Mouse (Mus musculus) thymus, adult 2 months (tissue): Measurements from ENCODE around the gene Rell1. TPM values are rescaled to one million over a fixed set of nuclear protein-coding genes. Genes with fewer than 3 reads are reported as not detected.

ENCODE experiments used
- DNase-seq: peaks from one replicate; pipeline ENCODE4 v3.0.0; 2021
- H3K27ac ChIP-seq: fragments of 200-500 bp; 2 replicates; pipeline ENCODE4 v1.5.1; 2012; ENCODE audit warnings: low read length, control low read depth; ENCODE audit not compliant: control insufficient read depth, insufficient read depth
- H3K27me3 ChIP-seq: fragments of 200-500 bp; 2 replicates; pipeline ENCODE4 v1.6.1; 2012; ENCODE audit warnings: mild to moderate bottlenecking, low read length, moderate library complexity, mixed read lengths; ENCODE audit not compliant: control insufficient read depth, insufficient read depth
- H3K36me3 ChIP-seq: fragments of 200-500 bp; 2 replicates; pipeline ENCODE4 v1.6.1; 2012; ENCODE audit warnings: mild to moderate bottlenecking, low read length, moderate library complexity; ENCODE audit not compliant: control insufficient read depth, insufficient read depth
- H3K4me1 ChIP-seq: fragments of 200-500 bp; replicated peaks from 2 replicates; pipeline ENCODE4 v1.6.1; 2012; ENCODE audit warnings: low read length; ENCODE audit not compliant: control insufficient read depth, insufficient read depth
- H3K4me3 ChIP-seq: fragments of 200-500 bp; 2 replicates; pipeline ENCODE4 v1.5.1; 2012; ENCODE audit warnings: mild to moderate bottlenecking, low read length, control low read depth, moderate library complexity; ENCODE audit not compliant: control insufficient read depth, insufficient read depth
- CTCF ChIP-seq: fragments of 200-500 bp; IDR thresholded peaks from 2 replicates; pipeline ENCODE4 v1.5.1; 2012; ENCODE audit warnings: mild to moderate bottlenecking, control low read depth, low read length, moderate library complexity, borderline replicate concordance; ENCODE audit not compliant: control insufficient read depth, poor library complexity, insufficient read depth; ENCODE audit errors: extremely low read depth
- POLR2A ChIP-seq: fragments of 200-500 bp; IDR thresholded peaks from 2 replicates; pipeline ENCODE4 v1.6.1; 2012; ENCODE audit warnings: mild to moderate bottlenecking, low read length, control low read depth, moderate library complexity; ENCODE audit not compliant: control insufficient read depth, poor library complexity, insufficient read depth; ENCODE audit errors: extremely low read depth
- WGBS: fragments of 180-500 bp; shearing (Covaris S2); methylation state at CpG from one replicate; pipeline ENCODE4 v1.1.7; 2018; 5-methylcytosine and 5-hydroxymethylcytosine counted together
- polyA plus RNA-seq: library from polyadenylated mRNA; depleted of rRNA; stranded (reverse); fragments of >200 nt; gene quantifications from 2 replicates; pipeline ENCODE4 v1.2.3, GENCODE M21; 2012

The Rell1 gene
- polyA plus RNA-seq, 1 experiment = 10.8 TPM

DNA sequence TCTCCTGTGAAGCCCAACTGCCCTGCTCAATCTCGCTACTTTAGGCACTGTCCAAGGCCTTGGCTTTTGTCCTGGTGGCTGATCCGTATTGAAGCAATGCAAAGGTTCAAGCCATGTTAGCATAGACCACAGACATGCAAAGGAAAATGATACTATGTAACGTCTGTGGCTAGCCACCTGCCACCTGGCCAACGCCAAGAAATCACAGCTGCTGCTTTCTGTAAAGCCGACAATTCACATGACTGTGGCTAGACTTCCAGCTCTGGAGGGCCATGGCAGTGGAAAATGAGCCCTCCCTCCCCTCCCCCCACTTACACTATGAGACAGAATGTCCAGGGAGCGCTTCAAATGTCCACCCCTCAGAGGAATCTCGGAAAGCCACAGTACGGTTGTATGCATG, 11.1 kb downstream of the Rell1 start:
- Histone ChIP-seq H3K27ac (no peak overlapping the region), H3K4me3 (no peak overlapping the region), H3K36me3 (no peaks in the 10 kb centered on the region), H3K27me3 (no peaks in the 10 kb centered on the region), H3K4me1 (peaks cover 4% of the 10 kb centered on the region; the same call in 1 of the 2 replicates)
- 40% methylated on average over 8 of the region's 8 CpGs for WGBS
- TF ChIP-seq POLR2A (no peak), CTCF (no peak)
- no peak for DNase-seq

DNA sequence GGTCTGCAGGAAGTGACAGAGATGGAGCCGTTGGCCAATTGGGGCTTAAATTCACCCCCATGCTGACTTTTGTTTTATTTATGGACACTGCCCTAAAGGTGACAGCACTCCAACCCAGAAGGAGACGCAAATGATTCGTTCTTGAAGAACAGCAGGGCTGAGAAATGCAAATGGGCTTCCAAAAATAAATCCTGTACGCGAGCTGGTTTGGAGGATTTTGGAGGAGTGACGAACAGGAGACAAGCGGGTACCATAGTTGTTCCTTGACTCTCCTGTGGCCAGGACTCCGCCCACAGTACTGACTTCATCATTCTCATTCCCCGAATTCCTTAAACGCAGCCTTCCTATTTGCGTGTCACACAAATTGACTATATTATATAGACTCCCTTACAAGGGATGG, 12.3 kb downstream of the Rell1 start:
- H3K4me3 ChIP-seq = no peak overlapping the region
- 98% methylated on average over 11 of the region's 11 CpGs for WGBS
- peaks cover 4% of the 10 kb centered on the region; the same call in 1 of the 2 replicates for H3K4me1 ChIP-seq
- TF ChIP-seq POLR2A (no peak), CTCF (no peak)
- no peaks in the 10 kb centered on the region for H3K36me3 ChIP-seq
- H3K27ac ChIP-seq = no peak overlapping the region
- DNase-seq = no peak
- no peaks in the 10 kb centered on the region for H3K27me3 ChIP-seq

- H3K27me3 ChIP-seq = no peaks in the 10 kb centered on the region
- no peak overlapping the region for H3K4me3 ChIP-seq
- 94% methylated on average over 15 of the region's 15 CpGs for WGBS
- no peaks in the 10 kb centered on the region for H3K36me3 ChIP-seq
- H3K4me1 ChIP-seq = peaks cover 6% of the 10 kb centered on the region; the same call in 1 of the 2 replicates
- no peak overlapping the region for H3K27ac ChIP-seq
- TF ChIP-seq CTCF (no peak), POLR2A (no peak)
- no peak for DNase-seq
These were observed 15.2 kb downstream of the Rell1 start for GRCm38 (mm10) chr5:63953401-63954032.

GRCm38 (mm10) chr5:63952039-63952438, 16.7 kb downstream of the Rell1 start:
- TF ChIP-seq POLR2A (no peak), CTCF (no peak)
- Histone ChIP-seq H3K27ac (no peak overlapping the region), H3K4me1 (0 out of 2 replicates have a peak, but pooled peaks cover 2% of the 10 kb centered on the region), H3K4me3 (no peak overlapping the region), H3K27me3 (no peaks in the 10 kb centered on the region), H3K36me3 (no peaks in the 10 kb centered on the region)
- 96% methylated on average over 6 of the region's 6 CpGs for WGBS
- DNase-seq = no peak

GRCm38 (mm10) chr5:63951421-63951911, 17.2 kb downstream of the Rell1 start:
- TF ChIP-seq POLR2A (no peak), CTCF (no peak)
- DNase-seq = no peak
- Histone ChIP-seq H3K4me3 (no peak overlapping the region), H3K27ac (no peak overlapping the region), H3K27me3 (no peaks in the 10 kb centered on the region), H3K4me1 (0 out of 2 replicates have a peak, but pooled peaks cover 2% of the 10 kb centered on the region), H3K36me3 (no peaks in the 10 kb centered on the region)
- WGBS = 94% methylated on average over 11 of the region's 11 CpGs

- Histone ChIP-seq H3K27me3 (no peaks in the 10 kb centered on the region), H3K27ac (no peak overlapping the region), H3K36me3 (no peaks in the 10 kb centered on the region), H3K4me3 (no peak overlapping the region), H3K4me1 (0 out of 2 replicates have a peak, but pooled peaks cover 2% of the 10 kb centered on the region)
- 22% methylated on average over 3 of the region's 3 CpGs for WGBS
- DNase-seq = no peak
- no peak for TF ChIP-seq POLR2A
- no peak for TF ChIP-seq CTCF
These were observed 19.5 kb downstream of the Rell1 start for GRCm38 (mm10) chr5:63949195-63949594.
